Mouse (Mus musculus): ENCODE data around the gene Vav3.

- TF ChIP-seq CTCF (IDR thresholded peaks at IDR 0.05; ENCODE audit: control insufficient read depth, insufficient read depth, insufficient read length) (no peak), FOSL1 (IDR thresholded peaks at IDR 0.05; ENCODE audit: insufficient read depth, low read length, poor library complexity, severe bottlenecking) (no peak), USF1 (IDR thresholded peaks at IDR 0.05; ENCODE audit: low read depth) (no peak), MAX (IDR thresholded peaks at IDR 0.05) (no peak)
These were observed 546 bp upstream of the Vav3 start for GRCm38 (mm10) chr3:109339941-109340273.

Data from C2C12 (cell line).